ENCODE assay signal across 17 mouse cellular contexts in the genomic region with DNA sequence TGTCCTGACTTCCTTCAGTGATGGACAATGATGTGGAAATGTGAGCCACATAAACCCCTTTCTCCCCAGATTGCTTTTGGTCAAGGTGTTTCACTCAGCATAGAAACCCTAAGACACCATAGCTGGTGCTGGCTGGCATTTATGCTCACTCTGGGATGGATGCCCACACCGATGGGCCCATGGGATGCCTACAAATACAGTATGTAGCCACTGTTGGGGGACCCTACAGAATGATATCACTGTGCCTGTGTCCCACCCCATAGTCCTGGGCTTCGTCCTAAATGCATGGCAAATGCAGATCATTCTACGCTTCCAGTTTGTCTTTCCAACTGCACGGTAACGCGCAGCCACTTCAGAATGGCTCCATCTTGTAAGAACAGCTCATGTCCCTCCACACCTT.
"Had no signal": no experiment of that assay in that cellular context is flagged by ENCODE, and none has a peak within 500 bp of the region (broad histone marks: within the 10 kb centered on the region; RNA-seq: fewer than 3 reads in every experiment).

No protein-coding gene starts in this region.

- H3K9ac ChIP-seq: lung, embryonic 15.5 days; midbrain, embryonic 13.5 days; midbrain, embryonic 15.5 days; neural tube, embryonic 12.5 days; stomach, embryonic 15.5 days had no signal

- DNase-seq: lung, adult 2 months; lung, postnatal 14 days; lung, postnatal 36 days; right cerebral cortex, postnatal 14 days; thymus, adult 2 months; thymus, postnatal 25 days; thymus, postnatal 4 days had no signal

- H3K4me2 ChIP-seq: lung, embryonic 15.5 days; midbrain, embryonic 11.5 days; midbrain, embryonic 13.5 days; midbrain, embryonic 15.5 days; neural tube, embryonic 12.5 days; stomach, embryonic 15.5 days had no signal

- H3K9me3 ChIP-seq: lung, embryonic 15.5 days; megakaryocyte, embryonic 14.5 days; midbrain, embryonic 13.5 days; midbrain, embryonic 15.5 days; neural tube, embryonic 12.5 days; stomach, embryonic 15.5 days had no signal

- H3K4me3 ChIP-seq: lung, embryonic 15.5 days; megakaryocyte, embryonic 14.5 days; midbrain, embryonic 13.5 days; midbrain, embryonic 15.5 days; neural tube, embryonic 12.5 days; stomach, embryonic 15.5 days had no signal

- H3K4me1 ChIP-seq: lung, embryonic 15.5 days; midbrain, embryonic 13.5 days; midbrain, embryonic 15.5 days; neural tube, embryonic 12.5 days; stomach, embryonic 15.5 days had no signal

- H3K36me3 ChIP-seq: midbrain, embryonic 15.5 days; stomach, embryonic 15.5 days had no signal

- H3K27ac ChIP-seq: lung, embryonic 15.5 days; macrophage; midbrain, embryonic 13.5 days; midbrain, embryonic 15.5 days; neural tube, embryonic 12.5 days; stomach, embryonic 15.5 days; stomach, postnatal 0 days had no signal

- H3K27me3 ChIP-seq: lung, embryonic 15.5 days; megakaryocyte, embryonic 14.5 days; midbrain, embryonic 13.5 days; midbrain, embryonic 15.5 days; neural tube, embryonic 12.5 days; stomach, embryonic 15.5 days had no signal

- ATAC-seq: lung, postnatal 0 days; midbrain, embryonic 13.5 days; midbrain, embryonic 15.5 days had no signal
